Mouse (Mus musculus) liver, postnatal 0 days (tissue): ENCODE measurements at regions not wholly inside any gene's neighbourhood (a gene's known extent, or its start where the extent isn't known, plus 50 kb on each side); places are given as distances from the start of the nearest gene placed in this dataset.

Experiments used
- ATAC-seq: fragments of 200-750 bp; cut with Nextera tagmentation; 2 replicates; pipeline ENCODE4 v1.8.0; 2017; ENCODE audit warnings: mild to moderate bottlenecking, moderate library complexity
- DNase-seq: peaks from one replicate; pipeline ENCODE4 v3.0.0-alpha.2; 2016
- H3K27ac ChIP-seq: fragments of 300-500 bp; sonication (generic); 2 replicates; pipeline ENCODE4 v1.5.1; 2014; ENCODE audit warnings: antibody characterized with exemption, moderate library complexity, mild to moderate bottlenecking, low read depth
- H3K27me3 ChIP-seq: fragments of 300-500 bp; sonication (generic); 2 replicates; pipeline ENCODE4 v1.6.1; 2014; ENCODE audit warnings: low read length, control low read depth, mixed read lengths; ENCODE audit not compliant: insufficient read depth
- H3K36me3 ChIP-seq: fragments of 300-500 bp; sonication (generic); replicated peaks from 2 replicates; pipeline ENCODE4 v1.6.1; 2014; ENCODE audit warnings: mild to moderate bottlenecking, control low read depth, low read length, moderate library complexity, mixed read lengths; ENCODE audit not compliant: insufficient read depth
- H3K4me1 ChIP-seq: fragments of 300-500 bp; sonication (generic); 2 replicates; pipeline ENCODE4 v1.6.1; 2014; ENCODE audit warnings: antibody characterized with exemption, mild to moderate bottlenecking, control low read depth; ENCODE audit not compliant: insufficient read depth
- H3K4me2 ChIP-seq: fragments of 300-500 bp; sonication (generic); 2 replicates; pipeline ENCODE4 v1.6.1; 2014; ENCODE audit warnings: low read depth, mild to moderate bottlenecking, low read length, moderate library complexity, mixed read lengths
- H3K4me3 ChIP-seq: fragments of 300-500 bp; sonication (generic); 2 replicates; pipeline ENCODE4 v1.5.1; 2014; ENCODE audit warnings: low read depth, low read length
- H3K9ac ChIP-seq: fragments of 300-500 bp; sonication (generic); replicated peaks from 2 replicates; pipeline ENCODE4 v1.6.1; 2014; ENCODE audit warnings: mild to moderate bottlenecking, moderate library complexity
- H3K9me3 ChIP-seq: fragments of 300-500 bp; sonication (generic); 2 replicates; pipeline ENCODE4 v1.6.1; 2016; ENCODE audit warnings: mild to moderate bottlenecking, control low read depth, low read length, mixed read lengths
- CTCF ChIP-seq: sonication (generic); IDR thresholded peaks from 2 replicates; pipeline ENCODE4 v1.5.1; 2016; ENCODE audit warnings: antibody characterized with exemption, low read depth
- EP300 ChIP-seq: IDR thresholded peaks from 2 replicates; pipeline ENCODE4 v1.6.1; 2016; ENCODE audit warnings: antibody characterized with exemption, low read depth, mild to moderate bottlenecking
- WGBS: fragments of 180-500 bp; shearing (Covaris S2); extraction: QIAGEN DNeasy Blood & Tissue Kit; methylation state at CpG from one replicate; pipeline ENCODE4 v1.1.7; 2014; ENCODE audit not compliant: insufficient replicate concordance; 5-methylcytosine and 5-hydroxymethylcytosine counted together

DNA sequence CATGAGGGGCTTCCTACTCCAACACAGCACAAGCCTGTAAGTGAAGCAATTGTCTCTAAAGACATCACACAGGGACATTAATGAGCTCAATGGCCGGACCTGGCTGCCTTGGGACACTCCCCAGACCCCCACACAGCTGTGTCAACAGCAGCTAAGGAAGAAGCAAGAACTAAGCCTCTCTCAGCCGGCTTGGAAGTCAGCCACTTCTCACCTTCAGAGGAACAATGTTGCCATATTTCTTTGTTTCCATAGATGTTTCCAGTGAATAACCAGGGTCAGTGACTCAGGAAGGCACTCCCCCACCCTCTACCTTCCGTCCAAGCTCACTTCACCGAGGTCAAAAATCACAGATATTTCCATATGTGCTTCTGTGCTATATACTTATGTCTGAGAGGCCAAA is 157.0 kb downstream of the Tomm20 start:
- H3K36me3 ChIP-seq: no peaks in the 10 kb centered on the region
- H3K4me3 ChIP-seq: no peak overlapping the region
- TF ChIP-seq CTCF (no peak), EP300 (no peak)
- peaks cover 10% of the 10 kb centered on the region; the same call in 1 of the 2 replicates for H3K4me1 ChIP-seq
- ATAC-seq (no peak), DNase-seq (no peak)
- H3K9ac ChIP-seq: no peak overlapping the region
- no peaks in the 10 kb centered on the region for H3K27me3 ChIP-seq
- WGBS: 52% methylated on average over 4 of the region's 4 CpGs
- no peak overlapping the region for H3K27ac ChIP-seq
- H3K9me3 ChIP-seq: peaks cover 5% of the 10 kb centered on the region; the same call in 1 of the 2 replicates
- no peak overlapping the region for H3K4me2 ChIP-seq

DNA sequence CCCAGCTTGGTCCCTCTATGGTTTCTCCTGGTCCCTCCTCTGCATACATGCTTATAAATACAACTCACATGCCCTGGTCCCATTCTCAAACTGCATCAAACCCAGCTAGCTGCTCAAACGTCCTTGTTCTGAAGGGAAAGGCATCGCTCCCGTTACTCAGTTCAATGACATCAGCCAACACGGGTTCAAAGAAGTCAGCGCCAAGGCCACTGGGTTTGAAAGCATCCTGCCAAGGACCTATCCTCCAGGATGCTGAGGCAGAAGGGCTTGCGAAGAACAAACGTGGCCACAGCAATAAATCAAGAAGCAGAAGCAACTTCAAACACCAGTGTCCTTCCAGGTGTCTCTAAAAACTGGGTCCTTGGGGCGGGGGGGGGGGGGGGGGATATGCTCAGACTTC is 158.2 kb downstream of the Tomm20 start:
- Histone ChIP-seq H3K4me2 (no peak overlapping the region), H3K36me3 (no peaks in the 10 kb centered on the region), H3K4me3 (no peak overlapping the region), H3K27ac (no peak overlapping the region), H3K9ac (no peak overlapping the region), H3K27me3 (no peaks in the 10 kb centered on the region), H3K9me3 (peaks cover 5% of the 10 kb centered on the region; the same call in 1 of the 2 replicates), H3K4me1 (peaks cover 10% of the 10 kb centered on the region; the same call in 1 of the 2 replicates)
- no peak for DNase-seq
- no peak for ATAC-seq
- TF ChIP-seq CTCF (no peak), EP300 (no peak)
- WGBS: 80% methylated on average over 7 of the region's 8 CpGs

DNA sequence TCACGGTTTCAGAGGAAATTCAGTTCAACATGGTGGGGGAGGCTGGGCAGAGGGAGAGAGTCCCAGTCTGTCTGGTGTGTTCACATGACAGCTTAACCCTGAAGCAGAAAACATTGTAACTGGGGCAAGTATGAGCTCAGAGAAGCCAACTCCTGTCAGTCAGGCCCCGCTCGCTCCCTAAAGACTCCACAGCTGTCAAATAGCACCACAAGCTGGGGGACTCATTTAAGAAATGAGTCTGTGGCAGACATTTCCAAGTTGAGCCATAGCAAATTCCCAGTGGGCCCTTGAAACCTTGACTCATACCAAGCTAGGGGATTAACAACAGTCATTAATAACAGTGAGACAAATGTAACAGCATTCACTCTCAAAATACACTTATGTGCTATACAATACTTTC is 160.4 kb downstream of the Tomm20 start:
- H3K4me3 ChIP-seq: no peak overlapping the region
- ATAC-seq: no peak
- 93% methylated on average over 3 of the region's 3 CpGs for WGBS

DNA sequence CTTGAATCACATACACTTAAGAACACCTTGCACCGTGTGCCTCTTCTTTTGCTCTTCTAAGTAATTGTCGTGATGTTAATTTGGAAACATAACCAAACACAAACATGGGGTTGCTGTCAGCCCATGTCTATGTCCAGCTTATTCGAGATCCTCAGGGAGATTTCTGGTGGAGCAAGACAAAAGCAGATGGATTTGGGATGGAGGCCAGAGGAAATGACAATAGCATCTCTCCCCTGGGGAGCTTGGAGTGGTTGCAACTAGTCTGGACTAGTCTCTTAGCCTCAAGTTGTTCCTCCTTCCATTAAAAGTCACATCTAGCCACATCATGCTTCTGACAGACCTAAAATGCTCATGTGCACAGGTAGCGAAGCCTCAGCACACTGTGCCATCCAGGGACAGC is 161.0 kb downstream of the Tomm20 start:
- H3K27ac ChIP-seq: no peak overlapping the region
- peaks cover 5% of the 10 kb centered on the region; the same call in 1 of the 2 replicates for H3K9me3 ChIP-seq
- no peaks in the 10 kb centered on the region for H3K36me3 ChIP-seq
- no peaks in the 10 kb centered on the region for H3K27me3 ChIP-seq
- DNase-seq: no peak
- no peak for ATAC-seq
- H3K4me2 ChIP-seq: no peak overlapping the region
- H3K4me1 ChIP-seq: peaks cover 10% of the 10 kb centered on the region; the same call in 1 of the 2 replicates
- WGBS: 83% methylated on average over 4 of the region's 4 CpGs
- H3K4me3 ChIP-seq: no peak overlapping the region
- no peak overlapping the region for H3K9ac ChIP-seq
- no peak for TF ChIP-seq CTCF
- TF ChIP-seq EP300: no peak

More for the DNA sequence above, 160.4 kb downstream of the Tomm20 start:
- Histone ChIP-seq H3K27ac (no peak overlapping the region), H3K4me2 (no peak overlapping the region), H3K9ac (no peak overlapping the region), H3K36me3 (no peaks in the 10 kb centered on the region), H3K4me1 (peaks cover 10% of the 10 kb centered on the region; the same call in 1 of the 2 replicates), H3K27me3 (no peaks in the 10 kb centered on the region), H3K9me3 (peaks cover 5% of the 10 kb centered on the region; the same call in 1 of the 2 replicates)
- TF ChIP-seq CTCF: no peak
- no peak for DNase-seq

DNA sequence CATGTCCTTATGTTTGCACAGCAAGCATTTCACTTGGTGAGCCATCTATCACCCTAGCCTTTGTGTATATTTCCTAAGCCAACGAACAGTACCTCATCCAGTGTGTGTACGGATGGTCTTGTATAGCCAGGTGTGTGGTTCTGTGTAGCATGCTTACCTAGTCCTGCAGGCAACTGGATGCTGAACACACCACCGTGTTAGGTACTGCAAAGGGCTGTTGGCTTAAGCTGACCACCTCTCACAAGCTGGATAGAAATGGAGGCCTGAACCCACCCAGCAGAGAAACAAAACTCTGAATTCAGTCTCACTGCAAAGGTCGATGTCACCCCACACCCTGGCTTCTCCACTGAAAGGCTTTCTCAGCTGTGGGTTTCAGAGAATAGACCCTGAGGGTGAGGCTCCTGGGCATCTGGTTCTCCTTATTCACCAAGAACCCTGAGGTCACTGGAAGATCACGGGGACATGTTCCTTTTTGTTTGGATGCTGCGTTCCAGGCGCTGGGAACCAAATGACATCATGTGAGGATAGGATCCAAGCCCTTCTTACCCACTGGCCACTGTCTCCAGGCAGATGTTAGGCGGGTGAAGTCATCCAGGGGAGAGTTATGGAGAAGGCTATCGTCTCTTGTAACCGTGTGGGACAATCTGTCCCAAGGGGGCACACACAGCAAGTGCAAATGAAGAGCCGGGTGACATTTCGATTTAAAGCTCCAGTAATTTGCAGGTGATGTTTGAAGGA is 161.8 kb downstream of the Tomm20 start:
- 78% methylated on average over 12 of the region's 12 CpGs for WGBS
- no peak overlapping the region for H3K4me3 ChIP-seq
- TF ChIP-seq EP300 (no peak), CTCF (no peak)
- peaks cover 5% of the 10 kb centered on the region; the same call in 1 of the 2 replicates for H3K9me3 ChIP-seq
- no peak for ATAC-seq
- H3K36me3 ChIP-seq: no peaks in the 10 kb centered on the region
- no peak overlapping the region for H3K4me2 ChIP-seq
- H3K27me3 ChIP-seq: no peaks in the 10 kb centered on the region
- no peak overlapping the region for H3K9ac ChIP-seq
- H3K27ac ChIP-seq: no peak overlapping the region
- no peak for DNase-seq
- peaks cover 9% of the 10 kb centered on the region; the same call in 1 of the 2 replicates for H3K4me1 ChIP-seq

DNA sequence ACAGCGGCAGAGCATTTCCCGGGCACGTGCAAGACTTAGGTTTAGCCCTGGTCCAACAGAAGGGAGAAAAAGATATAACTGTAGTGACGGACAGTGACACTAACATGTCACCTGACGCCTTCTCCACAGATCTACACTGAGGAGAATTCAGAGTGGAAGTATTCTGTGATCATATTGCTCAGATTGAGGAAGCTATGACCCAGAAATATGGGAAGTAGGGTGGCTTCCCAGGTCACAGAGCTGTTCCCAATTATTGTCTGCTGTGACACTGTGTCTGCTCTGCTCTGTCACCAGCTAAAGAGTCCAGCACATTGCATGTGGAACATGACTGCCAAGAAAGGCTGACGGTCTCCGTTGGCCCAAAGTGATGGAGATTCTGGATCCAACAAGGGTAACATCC is 167.0 kb downstream of the Tomm20 start:
- WGBS: 69% methylated on average over 7 of the region's 7 CpGs
- ATAC-seq (peak; percentile 9; the same call in 1 of the 2 replicates), DNase-seq (no peak)
- Histone ChIP-seq H3K4me2 (no peak overlapping the region), H3K4me1 (peaks cover 25% of the 10 kb centered on the region), H3K27me3 (no peaks in the 10 kb centered on the region), H3K9ac (no peak overlapping the region), H3K9me3 (no peaks in the 10 kb centered on the region), H3K36me3 (no peaks in the 10 kb centered on the region), H3K4me3 (no peak overlapping the region), H3K27ac (no peak overlapping the region)
- no peak for TF ChIP-seq EP300
- TF ChIP-seq CTCF: no peak
